Mouse (Mus musculus): ENCODE data around the gene Fam89b.
A peak's percentile ranks its signal among the peaks of the same experiment; 100 is the strongest.

The Fam89b gene

DNA sequence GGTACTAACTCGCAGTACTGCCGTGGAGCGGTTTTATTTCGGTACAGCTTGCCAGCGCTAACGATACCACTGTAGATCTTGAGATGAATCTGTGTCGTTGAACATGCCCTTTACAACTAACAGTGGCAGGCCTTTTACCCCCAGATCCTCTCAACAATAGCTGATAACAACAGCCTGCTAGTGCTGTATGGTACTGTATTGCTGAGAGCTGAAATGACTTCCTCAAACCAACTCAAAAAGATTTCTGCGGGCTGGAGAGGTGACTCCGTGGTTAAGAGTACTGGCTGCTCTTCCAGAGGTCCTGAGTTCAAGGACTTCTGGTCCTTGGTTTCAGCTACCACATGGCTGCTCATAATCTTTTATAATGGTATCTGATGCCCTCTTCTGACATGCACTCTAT is 4.9 kb upstream of the Fam89b start:
- DNase-seq = no peak

DNA sequence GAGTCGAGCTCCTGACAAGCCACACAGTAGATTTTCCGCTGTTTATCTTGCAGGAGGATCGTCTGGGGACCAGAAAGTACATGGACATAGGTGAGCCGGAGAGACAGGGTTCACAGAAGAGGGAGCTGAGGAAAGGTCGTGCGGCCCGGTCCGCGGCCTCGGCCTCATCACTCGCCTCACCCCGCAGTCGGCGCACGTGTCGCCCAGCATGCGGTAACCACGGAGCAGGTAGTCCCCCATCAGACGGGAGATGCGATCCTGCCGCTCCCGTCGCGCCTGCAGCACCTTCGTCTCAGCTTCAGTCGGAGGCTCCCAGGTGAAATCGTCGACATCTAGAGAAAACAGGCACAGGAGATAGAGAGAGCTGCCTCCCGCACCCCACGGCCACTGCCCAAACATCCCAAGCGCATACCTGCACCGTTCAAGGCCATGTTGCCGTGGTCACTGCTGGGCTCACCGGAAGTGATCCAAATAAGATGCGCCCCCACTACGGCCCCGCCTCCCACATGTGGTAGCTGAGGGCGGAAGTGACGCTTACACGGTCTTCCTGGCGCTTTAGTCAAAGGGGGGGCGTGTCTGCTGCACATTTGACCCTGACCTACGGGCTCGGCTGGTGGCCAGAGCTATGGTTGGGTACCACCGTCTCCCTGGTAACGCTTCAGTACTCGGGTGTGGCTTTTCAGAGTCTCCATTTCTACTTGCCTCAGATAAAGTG is 2.0 kb upstream of the Fam89b start:
- peak; percentile 91 for DNase-seq

DNA sequence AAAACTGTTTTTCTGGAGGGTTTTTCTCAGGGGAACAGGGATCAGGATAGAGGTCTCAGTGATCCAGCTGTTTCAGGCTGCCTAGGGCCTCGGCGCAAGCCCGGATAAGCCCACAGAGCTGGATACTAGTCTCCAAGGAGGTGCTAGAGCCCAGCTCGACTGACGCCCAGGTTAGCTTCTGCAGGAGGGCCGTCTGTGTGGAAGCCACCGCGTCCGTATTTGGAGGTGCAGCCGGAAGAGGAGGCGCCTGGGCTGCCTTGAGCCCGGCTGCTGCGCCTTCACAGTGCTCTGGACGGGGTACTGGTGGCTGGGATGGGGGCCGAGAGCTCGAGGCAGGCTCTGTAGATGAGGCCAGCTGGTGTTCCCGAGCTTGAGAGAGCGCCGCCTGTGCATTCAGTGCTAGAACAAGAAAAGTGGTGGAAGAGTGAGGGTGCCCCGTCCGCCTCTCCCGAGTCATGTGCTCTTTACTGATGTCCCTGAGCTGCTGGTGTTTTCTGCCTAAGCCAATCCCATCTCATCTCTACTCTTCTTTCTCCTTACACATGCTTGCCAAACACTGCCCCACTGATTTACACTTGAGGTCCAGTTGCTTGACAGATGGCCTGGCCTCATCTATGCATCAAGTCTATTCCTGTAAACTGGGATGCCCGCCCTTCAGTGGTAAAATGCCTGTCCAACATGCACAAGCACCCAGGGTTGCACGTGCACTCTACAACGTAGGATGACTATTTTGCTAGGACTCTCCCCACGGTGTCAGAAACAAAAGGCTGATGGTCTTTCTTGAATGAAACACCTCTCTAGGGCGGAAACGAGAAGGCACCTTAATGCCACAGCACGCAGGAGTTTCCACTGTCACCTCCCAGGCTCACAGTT is 1.1 kb upstream of the Fam89b start:
- DNase-seq = no peak

- DNase-seq = peak; percentile 66
Measured at GRCm38 (mm10) chr19:5728631-5729443, 616 bp downstream of the Fam89b start.

DNA sequence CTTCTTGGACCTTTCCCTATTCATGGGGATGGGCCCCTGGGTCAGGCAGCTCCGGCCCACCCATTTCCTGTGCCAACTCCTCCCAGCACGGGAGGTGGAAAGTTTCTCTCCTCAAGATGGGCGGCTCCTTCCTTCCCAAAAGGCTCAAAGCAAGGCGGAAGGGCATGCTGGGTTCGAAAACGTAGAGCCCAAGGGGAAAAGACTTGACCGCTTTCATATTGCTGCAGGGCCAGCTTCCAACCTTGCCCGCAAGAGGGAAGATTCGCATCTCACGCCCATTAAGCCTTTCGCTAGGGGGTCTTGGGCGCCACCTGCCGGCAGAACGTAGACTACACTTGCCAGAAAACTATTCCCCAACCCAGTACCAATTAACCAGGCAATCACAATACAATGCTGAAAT is 1.8 kb downstream of the Fam89b start:
- DNase-seq = peak; percentile 75

- no peak for DNase-seq
Measured at GRCm38 (mm10) chr19:5726961-5727578, 2.4 kb downstream of the Fam89b start.

GRCm38 (mm10) chr19:5725767-5726515 is 3.5 kb downstream of the Fam89b start, which contains the start of gene Ehbp1l1:
TSS of gene Ehbp1l1 (minus strand) at chr19:5726317.
- DNase-seq = no peak

GRCm38 (mm10) chr19:5725029-5725707 is 4.3 kb downstream of the Fam89b start:
- no peak for DNase-seq

GRCm38 (mm10) chr19:5724549-5724941 is 4.9 kb downstream of the Fam89b start:
- no peak for DNase-seq

- DNase-seq = no peak
Measured at GRCm38 (mm10) chr19:5723934-5724548, 5.4 kb downstream of the Fam89b start.

DNA sequence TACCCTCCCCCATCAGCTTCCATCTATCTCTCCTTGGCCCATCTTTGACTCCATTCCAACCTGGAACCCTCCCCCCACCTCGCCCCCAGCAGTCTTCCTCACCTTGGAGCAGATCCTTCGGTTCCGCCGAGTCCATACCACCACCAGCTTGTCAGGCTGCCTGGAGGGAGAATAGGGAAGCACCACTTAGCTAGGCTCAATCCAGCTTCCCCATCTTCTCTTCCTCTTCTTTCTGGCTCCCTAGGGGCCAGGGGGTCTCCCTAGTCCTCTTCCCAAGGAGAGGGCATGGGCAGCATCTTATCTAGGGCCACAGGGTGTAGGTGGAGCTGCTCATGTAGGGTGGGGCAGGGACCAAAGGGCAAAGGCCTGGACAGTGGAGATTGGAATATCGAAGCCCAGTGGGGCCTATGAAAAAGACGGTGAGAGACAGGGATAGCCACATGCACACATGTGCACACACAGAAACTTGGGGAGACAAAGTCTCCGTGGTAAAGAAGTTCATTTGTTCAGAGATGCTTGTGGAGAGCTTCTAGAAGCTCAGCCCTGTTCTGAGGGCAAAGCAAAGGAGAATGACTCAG is 6.5 kb downstream of the Fam89b start:
- DNase-seq = no peak

DNA sequence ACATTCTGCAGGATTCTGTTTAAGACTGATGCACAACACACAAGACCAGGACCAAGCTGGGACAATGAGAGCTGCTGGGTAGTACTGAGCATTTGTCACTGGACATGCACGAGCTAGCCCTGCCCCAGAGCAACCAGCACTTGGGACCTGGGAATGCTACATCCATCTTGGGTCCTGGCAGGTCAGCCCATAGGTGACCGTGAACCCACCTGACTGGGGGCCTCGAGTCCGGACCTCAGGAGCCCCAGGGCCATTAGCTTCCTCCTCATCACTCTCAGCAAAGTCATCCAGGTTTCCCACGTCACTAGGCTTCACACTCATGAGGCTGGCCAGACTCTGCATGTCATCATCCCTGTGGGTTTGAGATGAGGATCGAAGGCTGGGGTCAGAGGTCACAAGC is 8.2 kb downstream of the Fam89b start:
- no peak for DNase-seq

DNA sequence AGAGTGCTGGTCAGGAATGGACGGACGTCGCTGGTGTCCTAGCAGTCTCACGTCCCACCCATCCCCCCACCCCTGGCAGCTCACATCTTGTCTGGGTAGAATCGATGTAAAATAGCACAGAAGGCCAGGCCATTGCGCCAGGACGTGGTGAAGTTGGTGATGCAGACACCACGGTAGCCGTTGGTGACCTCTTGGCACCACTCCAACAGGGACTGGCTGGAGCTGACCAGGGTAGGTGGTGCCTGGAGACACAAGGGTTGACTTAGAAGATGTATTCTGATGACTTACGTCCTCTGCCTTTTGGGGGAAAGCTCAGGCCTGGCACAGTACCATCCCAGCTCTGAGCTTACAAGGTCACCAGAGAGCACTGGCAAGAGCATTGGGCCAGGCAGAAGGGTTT is 12.5 kb downstream of the Fam89b start:
- DNase-seq = no peak

DNA sequence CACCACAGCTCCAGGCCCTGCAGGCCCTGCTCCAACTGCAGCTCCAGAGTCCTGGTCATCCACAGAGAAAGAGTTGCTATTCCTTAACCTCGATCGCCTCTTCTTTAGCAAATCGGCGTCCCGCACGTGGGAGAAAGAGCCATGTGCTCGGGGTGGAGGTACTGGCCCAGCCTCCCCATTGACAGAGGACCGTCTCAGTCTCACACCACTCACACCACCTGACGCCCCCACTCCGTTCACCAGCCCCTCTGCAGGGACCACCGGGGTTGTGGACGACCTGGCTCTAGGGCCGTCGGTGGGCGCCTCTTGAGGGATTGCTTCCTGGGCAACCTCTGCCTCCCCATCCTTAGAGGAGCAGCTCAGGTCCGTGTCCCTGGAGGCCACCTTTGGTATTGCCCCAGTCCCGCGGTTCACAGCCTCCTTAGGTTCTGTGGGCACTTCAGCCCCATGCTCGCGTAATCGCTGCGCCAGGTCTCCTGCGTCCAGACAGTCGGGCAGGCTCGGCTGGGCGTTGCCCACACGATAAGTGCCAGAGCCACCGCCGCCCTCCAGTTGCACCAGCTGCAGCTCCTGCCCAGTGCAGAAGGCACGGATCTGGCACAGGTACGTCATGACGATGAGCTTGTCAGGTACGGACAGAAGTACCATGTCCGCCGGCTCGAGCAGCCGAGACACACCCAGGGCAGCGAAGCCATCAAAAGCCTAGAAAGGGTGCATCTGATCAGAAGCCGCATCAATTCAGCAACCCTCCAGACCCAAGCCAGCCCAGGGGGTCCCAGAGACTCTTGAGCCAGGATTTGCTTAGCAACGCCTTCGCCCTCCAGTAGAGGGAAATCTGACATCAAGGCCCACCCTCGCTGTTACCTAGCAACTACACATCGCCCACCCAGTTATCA is 13.4 kb downstream of the Fam89b start:
- peak; percentile 60 for DNase-seq

DNA sequence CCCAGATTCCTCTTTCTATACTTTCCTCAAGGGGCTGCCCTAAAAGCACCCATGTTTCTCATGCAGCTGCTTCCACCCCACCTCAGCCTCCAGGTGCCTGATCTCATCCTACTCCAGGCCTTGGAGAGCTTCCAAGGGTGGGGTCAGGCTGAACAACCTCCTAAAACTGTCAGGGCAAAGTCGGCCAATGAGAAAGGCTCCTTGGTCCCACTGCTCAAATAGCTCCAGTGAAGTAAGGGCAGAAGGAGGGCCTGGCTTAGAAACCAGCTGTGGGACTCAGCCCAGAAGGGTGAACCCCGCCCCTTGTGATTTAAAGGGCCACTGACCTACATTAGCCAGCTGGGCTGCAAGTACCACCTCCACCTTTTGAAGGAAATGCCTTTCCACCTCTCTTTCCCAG is 15.7 kb downstream of the Fam89b start:
- no peak for DNase-seq

GRCm38 (mm10) chr19:5713255-5713654 is 16.2 kb downstream of the Fam89b start:
- DNase-seq = no peak

- DNase-seq = no peak
Measured at GRCm38 (mm10) chr19:5711907-5712460, 17.5 kb downstream of the Fam89b start.

GRCm38 (mm10) chr19:5711218-5711617 is 18.2 kb downstream of the Fam89b start:
- no peak for DNase-seq

GRCm38 (mm10) chr19:5710581-5710980 is 18.9 kb downstream of the Fam89b start:
- DNase-seq = no peak
